Mouse (Mus musculus): ENCODE results near the gene Gng10.

Gng10 gene

GRCm38 (mm10) chr4:59034325-59034917 lies 467 bp upstream of the Gng10 start:
- DNase-seq = peak; percentile 24 to 36

GRCm38 (mm10) chr4:59035786-59036350 lies 980 bp downstream of the Gng10 start:
- DNase-seq = peak; percentile 10 to 25

GRCm38 (mm10) chr4:59036490-59037127 lies 1.7 kb downstream of the Gng10 start:
- peak; percentile 74 to 81 for DNase-seq

GRCm38 (mm10) chr4:59037525-59037924 lies 2.6 kb downstream of the Gng10 start:
- DNase-seq = no peak

GRCm38 (mm10) chr4:59040397-59041287 lies 5.8 kb downstream of the Gng10 start:
- no peak for DNase-seq

- no peak for DNase-seq
Measured at GRCm38 (mm10) chr4:59043074-59043473, 8.2 kb downstream of the Gng10 start.

- DNase-seq = no peak
Measured at GRCm38 (mm10) chr4:59043891-59044290, 9.0 kb downstream of the Gng10 start.

- DNase-seq = no peak
Measured at GRCm38 (mm10) chr4:59047222-59047621, 12.3 kb downstream of the Gng10 start.

- DNase-seq = no peak
Measured at GRCm38 (mm10) chr4:59051081-59051480, 16.2 kb downstream of the Gng10 start.

GRCm38 (mm10) chr4:59057929-59058328 lies 23.0 kb downstream of the Gng10 start:
- no peak for DNase-seq

GRCm38 (mm10) chr4:59062526-59062925 lies 27.6 kb downstream of the Gng10 start:
- no peak for DNase-seq

GRCm38 (mm10) chr4:59069276-59069675 lies 34.4 kb downstream of the Gng10 start:
- no peak for DNase-seq

- DNase-seq = no peak
Measured at GRCm38 (mm10) chr4:59083430-59083829, 48.5 kb downstream of the Gng10 start.

- DNase-seq = no peak
Measured at GRCm38 (mm10) chr4:59089391-59089790, 54.5 kb downstream of the Gng10 start.

Measured in cerebellum, adult 18-20 months (tissue).